Mouse (Mus musculus) thymus, adult 2 months (tissue): ENCODE measurements around the gene Rplp2.

Source experiments
- CTCF ChIP-seq: fragments of 200-500 bp; IDR thresholded peaks from 2 replicates; pipeline ENCODE4 v1.5.1; 2012; ENCODE audit warnings: mild to moderate bottlenecking, control low read depth, low read length, moderate library complexity, borderline replicate concordance; ENCODE audit not compliant: control insufficient read depth, poor library complexity, insufficient read depth; ENCODE audit errors: extremely low read depth
- POLR2A ChIP-seq: fragments of 200-500 bp; IDR thresholded peaks from 2 replicates; pipeline ENCODE4 v1.6.1; 2012; ENCODE audit warnings: mild to moderate bottlenecking, low read length, control low read depth, moderate library complexity; ENCODE audit not compliant: control insufficient read depth, poor library complexity, insufficient read depth; ENCODE audit errors: extremely low read depth

DNA sequence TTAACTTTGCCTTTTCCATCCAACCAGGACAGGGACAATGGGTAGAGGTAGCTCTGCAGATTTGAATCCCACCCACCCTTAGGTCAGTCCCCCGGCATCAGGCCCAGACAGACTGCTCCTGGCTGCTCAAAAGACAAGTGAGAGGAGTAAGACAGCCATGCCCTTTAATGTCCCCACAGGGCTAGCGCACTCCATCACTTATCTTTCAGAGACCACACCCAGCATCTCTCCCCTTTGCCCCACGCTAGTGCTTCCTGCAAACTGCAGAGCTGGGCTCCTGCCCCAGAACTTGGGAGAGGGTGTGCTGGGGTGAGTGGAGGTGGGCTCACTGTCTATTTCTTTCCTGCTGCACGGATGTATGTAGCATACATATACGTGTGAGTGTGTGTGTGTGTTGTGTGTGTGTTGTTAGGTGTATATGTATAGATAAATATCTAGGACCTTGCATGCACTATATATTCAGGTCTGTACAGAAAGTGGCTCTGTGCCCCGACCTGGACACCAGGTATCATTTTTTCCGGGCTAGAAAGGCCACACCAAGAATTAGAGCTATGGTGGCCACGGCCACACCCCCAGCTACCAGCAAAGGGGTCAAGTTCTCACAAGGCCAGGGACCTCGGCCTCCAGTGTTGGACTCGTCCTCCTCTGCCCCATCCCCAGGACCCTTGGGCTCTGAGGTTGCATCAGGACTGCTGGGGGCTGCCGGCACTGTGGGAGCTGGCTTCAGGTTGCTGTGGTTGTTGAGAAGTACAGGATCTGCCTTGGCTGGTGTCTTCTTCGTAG, 20.0 kb upstream of the Rplp2 start:
- TF ChIP-seq CTCF (no peak), POLR2A (no peak)
